Mouse (Mus musculus) spleen, adult 2 months (tissue): ENCODE measurements at regions not wholly inside any gene's neighbourhood (a gene's known extent, or its start where the extent isn't known, plus 50 kb on each side); places are given as distances from the start of the nearest gene placed in this dataset.

Experiments used
- CTCF ChIP-seq: fragments of 200-500 bp; IDR thresholded peaks from 2 replicates; pipeline ENCODE4 v1.5.1; 2011; ENCODE audit warnings: mild to moderate bottlenecking, inconsistent platforms; ENCODE audit not compliant: insufficient read depth, insufficient read length, insufficient replicate concordance; ENCODE audit errors: extremely low read depth
- POLR2A ChIP-seq: fragments of 200-500 bp; IDR thresholded peaks from 2 replicates; pipeline ENCODE4 v1.6.1; 2011; ENCODE audit warnings: low read depth, low read length, inconsistent platforms

GRCm38 (mm10) chr10:126319795-126320194 lies 353.8 kb downstream of the Lrig3 start:
- TF ChIP-seq POLR2A: no peak
- no peak for TF ChIP-seq CTCF
